Mouse (Mus musculus) right cerebral cortex, adult 2 months (tissue): ENCODE data around the gene Fgfr2.
"Not testable (repeated sequence)": the region's sequence is repeated elsewhere in the genome, so short reads cannot be mapped to it uniquely, and the experiment has no call there.

Experiments used
- DNase-seq, 2 experiments: peaks; one replicate each; pipeline ENCODE4 v3.0.0; 2021 to 2022; ENCODE audit warnings: low spot score in 2 of 2

Gene Fgfr2

GRCm38 (mm10) chr7:131257309-131257708 lies 1865.8 kb downstream of the Fgfr2 start:
- no peak for DNase-seq

DNA sequence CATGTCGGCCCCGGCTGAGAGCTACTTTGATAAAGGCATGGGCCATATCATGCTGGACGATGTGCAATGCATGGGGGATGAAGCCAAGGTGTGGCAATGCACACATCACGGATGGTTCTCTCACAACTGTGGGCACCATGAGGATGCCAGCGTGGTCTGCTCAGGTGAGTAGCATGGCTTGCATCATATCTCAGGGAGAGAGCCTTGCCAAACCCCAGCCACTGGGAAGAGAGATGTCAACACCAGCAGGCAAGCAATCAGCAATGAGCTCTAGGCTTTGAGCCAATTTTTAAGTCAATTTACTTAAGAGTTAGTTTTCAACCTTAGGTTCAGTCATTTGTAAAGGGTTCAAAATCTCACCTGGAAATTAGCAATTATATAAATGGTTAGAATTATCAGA lies 1866.3 kb downstream of the Fgfr2 start:
- no peak for DNase-seq

DNA sequence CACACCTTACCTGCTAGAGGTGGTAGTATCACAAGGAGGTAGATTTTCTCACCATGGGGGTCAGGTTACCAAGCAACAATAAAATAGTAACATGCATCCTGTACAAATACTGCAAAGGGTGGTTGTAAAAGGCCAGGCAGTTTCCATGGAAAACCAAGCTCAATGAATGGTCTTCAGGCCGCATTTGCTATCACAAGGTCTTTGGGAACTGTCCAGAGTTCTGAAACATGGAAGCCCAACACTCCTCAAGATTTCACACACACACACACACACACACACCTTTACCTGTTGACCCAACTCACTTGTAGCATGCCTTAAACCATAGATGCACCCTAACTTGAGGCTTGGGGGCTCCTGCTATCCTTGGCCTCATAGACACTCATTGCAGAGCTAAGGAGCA lies 1878.2 kb downstream of the Fgfr2 start:
- no peak for DNase-seq

GRCm38 (mm10) chr7:131236091-131236490 lies 1887.1 kb downstream of the Fgfr2 start:
- DNase-seq, result no peak

DNA sequence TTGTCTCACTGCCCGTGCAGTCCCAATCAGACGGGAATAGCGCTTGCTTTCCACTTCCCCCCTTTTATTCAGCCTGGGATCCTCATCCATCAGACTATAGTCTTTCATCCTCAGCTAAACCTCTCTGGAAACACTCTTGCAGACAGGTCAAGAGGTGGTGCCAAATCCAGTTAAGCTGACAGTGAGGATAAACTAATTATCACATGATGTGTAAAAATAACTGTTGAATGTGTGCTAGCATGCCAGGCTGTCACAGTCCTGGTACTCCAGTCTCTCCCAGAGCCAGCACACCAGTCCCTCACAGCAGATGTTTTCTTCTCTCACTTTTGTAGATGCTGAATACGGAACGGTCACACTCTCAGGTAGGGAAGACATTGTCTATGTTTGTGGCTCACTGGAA lies 1900.1 kb downstream of the Fgfr2 start:
- no peak for DNase-seq

GRCm38 (mm10) chr7:131187996-131188395 lies 1935.2 kb downstream of the Fgfr2 start:
- DNase-seq, result no peak

- DNase-seq, result peak; percentile 70 to 71
Measured at GRCm38 (mm10) chr7:131187047-131187446, 1936.1 kb downstream of the Fgfr2 start.

DNA sequence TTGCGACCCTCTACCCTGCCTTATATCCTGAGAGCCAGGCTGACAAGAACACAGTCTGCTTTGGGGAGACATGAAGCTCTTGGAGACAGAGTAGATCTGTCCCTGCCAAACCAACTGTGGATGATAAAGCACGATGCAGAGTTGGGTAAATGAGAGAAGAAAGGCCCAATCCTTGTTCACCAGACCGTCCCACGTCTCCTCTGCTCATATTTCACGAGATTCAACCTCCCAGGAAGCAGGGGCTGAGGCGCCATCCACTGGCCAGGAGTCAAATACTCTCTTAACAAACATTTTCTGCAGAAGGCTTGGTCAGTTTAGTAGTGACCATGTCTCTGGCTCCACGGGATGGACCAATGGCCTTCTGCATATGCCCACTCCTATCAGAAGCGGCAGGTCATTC lies 1938.8 kb downstream of the Fgfr2 start:
- DNase-seq, result no peak

GRCm38 (mm10) chr7:131182685-131183084 lies 1940.5 kb downstream of the Fgfr2 start:
- DNase-seq, result peak; percentile 22 to 25

DNA sequence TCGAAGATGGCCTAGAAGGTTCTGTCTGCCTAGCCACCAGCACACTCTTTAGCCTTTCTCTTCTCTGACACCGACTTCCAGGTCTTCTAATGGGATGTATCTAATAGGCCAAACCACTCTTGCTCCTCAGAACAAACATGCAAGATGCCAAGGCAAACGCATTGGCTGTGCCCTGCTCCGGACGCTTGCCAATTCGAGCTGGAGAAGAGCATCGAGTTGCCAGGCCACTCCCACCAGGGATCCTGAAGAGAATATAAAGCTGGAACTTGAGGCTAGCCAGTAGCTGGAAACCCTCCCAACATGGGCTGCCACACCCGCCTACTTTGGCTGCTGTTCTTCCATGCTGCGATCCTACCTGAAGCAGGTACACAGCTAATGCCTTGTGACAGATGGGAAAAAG lies 1949.0 kb downstream of the Fgfr2 start, which contains the start of gene 5430419D17Rik:
Gene 5430419D17Rik (plus strand): TSS at position 282 of the 400 bp plus-strand sequence.
- no peak for DNase-seq

DNA sequence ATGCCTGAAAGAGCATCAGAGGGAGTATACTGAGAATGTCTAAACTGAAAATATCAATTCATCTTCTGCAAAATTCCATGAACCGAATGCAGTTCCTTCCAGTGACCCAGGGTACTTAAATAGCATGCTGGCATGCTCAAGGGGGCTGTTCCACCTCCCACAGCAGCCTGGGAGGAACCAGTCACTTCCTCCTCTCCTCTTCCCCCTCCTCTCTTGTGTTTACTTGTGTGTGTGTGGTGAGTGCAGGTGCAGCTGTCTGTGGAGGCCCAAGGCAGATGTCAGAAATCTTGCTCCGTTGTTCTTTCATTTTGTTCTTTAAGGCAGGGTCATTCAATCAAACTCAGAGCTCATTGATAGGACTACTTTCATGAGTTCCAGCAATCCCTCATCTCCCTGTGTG lies 1954.1 kb downstream of the Fgfr2 start:
- no peak for DNase-seq

GRCm38 (mm10) chr7:131167771-131168170 lies 1955.4 kb downstream of the Fgfr2 start:
- DNase-seq, result no peak

- DNase-seq, result no peak
Measured at GRCm38 (mm10) chr7:131162251-131162650, 1960.9 kb downstream of the Fgfr2 start.

DNA sequence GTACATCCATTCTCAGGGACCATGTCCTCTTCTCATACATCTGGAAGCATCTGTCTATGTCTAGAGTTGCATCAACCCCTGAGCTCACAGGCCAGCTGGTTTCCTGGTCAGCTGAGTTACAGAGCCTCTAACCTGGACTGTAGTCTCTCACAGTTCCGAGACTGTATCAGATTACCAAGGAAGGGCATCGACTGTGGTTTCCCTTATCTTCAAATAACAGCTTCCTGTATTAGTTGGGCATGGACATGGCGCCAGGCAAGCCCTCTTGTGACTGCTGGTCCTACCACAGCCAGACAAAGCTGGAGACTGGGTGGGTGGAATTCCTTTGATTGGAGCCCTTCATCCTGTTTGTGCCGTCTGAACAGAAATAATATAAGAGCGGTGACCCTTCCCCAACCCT lies 1970.1 kb downstream of the Fgfr2 start:
- no peak for DNase-seq

- no peak for DNase-seq
Measured at GRCm38 (mm10) chr7:131150179-131150578, 1973.0 kb downstream of the Fgfr2 start.

DNA sequence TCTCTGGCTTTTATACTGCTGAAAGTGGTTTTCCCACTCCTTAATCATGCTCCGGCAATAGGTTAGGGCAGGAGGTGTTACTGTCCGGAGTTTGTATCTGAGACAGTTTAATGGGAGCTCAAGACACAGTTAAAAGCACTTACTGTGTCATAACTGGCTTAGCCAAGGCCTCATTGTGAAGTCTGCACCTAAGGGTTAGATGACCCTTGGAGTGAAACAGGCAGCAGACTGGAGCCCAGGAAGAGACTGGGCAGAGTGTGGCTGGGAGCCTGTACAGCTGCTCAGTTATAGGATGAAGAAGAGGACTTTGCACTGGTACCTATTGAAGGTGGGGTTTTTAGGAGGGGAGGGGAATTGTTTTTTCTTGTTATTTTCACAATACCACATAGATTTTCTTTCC lies 1976.9 kb downstream of the Fgfr2 start, which contains the start of gene 4933402N03Rik:
Gene 4933402N03Rik (minus strand): TSS at position 101 of the 400 bp plus-strand sequence.
- no peak for DNase-seq

- no peak for DNase-seq
Measured at GRCm38 (mm10) chr7:131133181-131133580, 1990.0 kb downstream of the Fgfr2 start.

GRCm38 (mm10) chr7:131130021-131130420 lies 1993.1 kb downstream of the Fgfr2 start:
- DNase-seq, result no peak

GRCm38 (mm10) chr7:131122210-131122807 lies 2000.8 kb downstream of the Fgfr2 start:
- DNase-seq, result peak in 1 of 2 experiments; percentile 7

DNA sequence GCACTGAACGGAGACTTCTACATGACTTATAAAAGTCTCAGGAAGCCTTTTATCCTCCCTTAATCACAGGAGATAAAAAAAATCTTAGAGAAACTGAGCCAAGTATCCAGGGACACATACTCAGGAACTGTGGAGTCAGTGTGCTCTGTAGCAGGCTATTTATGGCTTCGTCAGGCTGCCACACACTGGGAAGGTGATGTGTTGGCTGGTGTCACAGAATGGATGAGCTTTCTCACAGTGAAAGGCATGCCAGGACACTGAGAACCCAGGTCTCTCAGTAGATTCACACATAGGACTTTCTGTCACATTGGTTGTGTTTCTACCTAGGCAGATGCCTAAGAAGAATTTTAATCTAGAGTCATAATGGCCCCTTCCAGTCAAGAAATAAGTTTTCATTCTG lies 2008.7 kb downstream of the Fgfr2 start:
- peak; percentile 5 to 20 for DNase-seq

GRCm38 (mm10) chr7:131113676-131114075 lies 2009.5 kb downstream of the Fgfr2 start:
- peak in 1 of 2 experiments; percentile 7 for DNase-seq

DNA sequence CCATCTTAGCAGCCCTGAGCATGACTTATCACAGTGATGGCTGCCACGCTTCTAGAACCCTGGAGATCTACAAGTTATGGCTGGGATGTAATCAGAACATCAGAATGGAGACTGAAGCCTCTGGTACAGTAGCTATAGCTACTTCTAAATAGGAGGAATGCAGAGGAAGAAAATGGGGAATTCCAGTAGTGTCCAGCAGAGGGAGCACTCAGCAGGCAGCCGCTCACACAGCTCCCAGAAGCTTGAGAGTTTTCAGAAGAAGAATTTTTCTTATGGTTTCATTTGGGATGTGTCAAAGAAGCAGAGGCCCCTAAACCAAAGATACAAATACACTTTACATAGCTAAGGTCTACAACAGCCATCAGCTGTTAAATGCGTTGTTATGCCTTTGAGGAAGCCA lies 2010.7 kb downstream of the Fgfr2 start:
- peak; percentile 85 to 90 for DNase-seq

- DNase-seq, result not testable (repeated sequence)
Measured at GRCm38 (mm10) chr7:131082403-131082802, 2040.7 kb downstream of the Fgfr2 start.

GRCm38 (mm10) chr7:131075956-131076355 lies 2047.2 kb downstream of the Fgfr2 start:
- DNase-seq, result peak; percentile 6 to 18
